Mouse (Mus musculus) CH12.LX (cell line): ENCODE results near the gene Ankrd66.

Experiments
- CTCF ChIP-seq, 2 experiments: IDR thresholded peaks in 1 of 2; conservative IDR thresholded peaks in 1 of 2; 2 replicates each; pipeline ENCODE4 v1.5.1; 2011 to 2012; ENCODE audit warnings: low read depth in 2 of 2, low read length in 2 of 2, improper control_type of control experiment in 1 of 2, inconsistent platforms in 1 of 2, mild to moderate bottlenecking in 1 of 2, moderate library complexity in 1 of 2
- E2F4 ChIP-seq: IDR thresholded peaks from 2 replicates; pipeline ENCODE4 v1.6.1; 2011; ENCODE audit warnings: low read depth, low read length, improper control_type of control experiment; ENCODE audit not compliant: insufficient replicate concordance
- JUND ChIP-seq: conservative IDR thresholded peaks from 2 replicates; pipeline ENCODE4 v1.6.1; 2011; ENCODE audit warnings: low read depth, low read length, improper control_type of control experiment
- MXI1 ChIP-seq: IDR thresholded peaks from 2 replicates; pipeline ENCODE4 v1.6.1; 2011; ENCODE audit warnings: mild to moderate bottlenecking, low read depth, low read length, improper control_type of control experiment
- POLR2A ChIP-seq: IDR thresholded peaks from 2 replicates; pipeline ENCODE4 v1.6.1; 2011; ENCODE audit warnings: low read depth, mild to moderate bottlenecking, improper control_type of control experiment, low read length
- RCOR1 ChIP-seq: conservative IDR thresholded peaks from 2 replicates; pipeline ENCODE4 v1.6.1; 2012; ENCODE audit warnings: low read depth, mild to moderate bottlenecking, inconsistent platforms, low read length, improper control_type of control experiment
- TCF12 ChIP-seq: IDR thresholded peaks from 2 replicates; pipeline ENCODE4 v1.6.1; 2014; ENCODE audit warnings: low read depth, mild to moderate bottlenecking, inconsistent platforms, low read length, improper control_type of control experiment
- ZNF384 ChIP-seq: IDR thresholded peaks from 2 replicates; pipeline ENCODE4 v1.6.1; 2012; ENCODE audit warnings: low read depth, low read length, improper control_type of control experiment, inconsistent platforms

- no peak for TF ChIP-seq POLR2A
- TF ChIP-seq RCOR1, result no peak
- TF ChIP-seq CTCF (conservative IDR thresholded peaks at IDR 0.05 in 1 of 2, IDR thresholded peaks at IDR 0.05 in 1 of 2; ENCODE audit: low read depth in 2 of 2, low read length in 2 of 2), result no peak
- no peak for TF ChIP-seq JUND
- TF ChIP-seq ZNF384, result no peak
- no peak for TF ChIP-seq TCF12
- no peak for TF ChIP-seq E2F4
- no peak for TF ChIP-seq MXI1
Observed at GRCm38 (mm10) chr17:43584771-43585170, 41.3 kb upstream of the Ankrd66 start.
